Mouse (Mus musculus) frontal cortex, adult (tissue): ENCODE results near the gene Pccb.
A peak's percentile ranks its signal among the peaks of the same experiment; 100 is the strongest.

ENCODE experiments used
- ATAC-seq: cut with Nextera tagmentation; 2 replicates; pipeline ENCODE4 v1.9.2; 2017; ENCODE audit warnings: mild to moderate bottlenecking, moderate library complexity, mixed read lengths; ENCODE audit not compliant: low TSS enrichment

Gene Pccb

DNA sequence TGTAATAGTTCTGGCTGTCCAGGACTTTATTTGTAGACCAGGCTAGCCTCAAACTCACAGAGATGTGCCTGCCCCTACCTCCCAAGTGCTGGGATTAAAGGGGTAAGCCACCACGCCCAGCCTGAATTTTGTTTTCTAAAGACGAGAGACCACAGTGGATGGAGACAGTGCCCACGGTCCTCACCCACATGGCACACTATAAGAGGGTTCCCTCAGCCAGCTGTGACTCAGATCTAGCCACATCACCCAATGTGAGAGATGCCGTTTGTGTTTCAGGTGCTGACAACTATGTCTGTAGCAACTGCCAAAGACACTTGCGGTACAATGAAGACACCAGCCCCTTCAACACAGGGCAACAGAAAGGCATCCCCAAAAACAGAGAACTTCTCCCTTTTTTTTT is 47.7 kb downstream of the Pccb start:
- no peak for ATAC-seq

DNA sequence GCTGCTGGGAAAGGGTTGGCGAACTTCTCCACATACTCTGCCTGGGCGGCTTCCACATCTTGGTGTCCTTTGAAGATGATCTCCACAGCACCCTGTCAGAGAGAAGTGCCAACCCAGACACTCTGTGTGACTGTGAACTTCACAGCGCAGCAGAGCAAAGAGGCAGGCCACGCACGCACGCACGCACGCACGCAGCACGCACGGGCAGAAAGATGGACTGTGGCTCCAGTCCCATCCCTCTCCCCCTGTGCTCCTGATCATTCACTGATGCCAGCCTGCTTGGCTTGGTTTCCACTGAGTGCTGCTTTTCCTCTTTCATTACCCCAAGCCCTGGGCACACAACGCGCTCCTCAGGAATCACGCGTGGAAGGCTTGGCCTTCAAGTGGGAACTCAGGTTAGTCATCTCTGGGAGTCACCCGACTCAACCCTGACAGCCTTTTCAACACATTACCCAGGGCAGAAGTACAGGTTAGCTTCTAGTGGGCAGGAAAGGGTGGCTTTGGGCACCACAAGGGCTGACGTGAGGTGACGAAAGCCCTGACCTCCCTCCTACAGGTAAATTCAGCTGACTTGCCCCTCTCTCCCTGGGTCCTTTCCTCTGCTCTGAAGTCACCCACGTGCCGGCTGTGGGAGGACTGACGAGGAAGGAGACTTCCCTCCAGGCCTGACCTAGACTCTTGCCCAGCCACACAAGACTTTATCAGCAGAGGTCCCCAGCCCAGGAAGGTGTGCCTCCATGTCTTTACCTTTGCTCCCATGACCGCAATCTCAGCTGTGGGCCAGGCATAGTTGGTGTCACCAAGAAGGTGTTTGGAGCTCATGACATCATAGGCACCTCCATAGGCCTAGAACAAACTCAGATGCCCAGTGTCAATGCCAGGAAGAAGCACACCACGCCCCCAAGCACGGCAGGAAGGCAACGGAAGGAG is 50.1 kb downstream of the Pccb start:
- ATAC-seq = no peak

DNA sequence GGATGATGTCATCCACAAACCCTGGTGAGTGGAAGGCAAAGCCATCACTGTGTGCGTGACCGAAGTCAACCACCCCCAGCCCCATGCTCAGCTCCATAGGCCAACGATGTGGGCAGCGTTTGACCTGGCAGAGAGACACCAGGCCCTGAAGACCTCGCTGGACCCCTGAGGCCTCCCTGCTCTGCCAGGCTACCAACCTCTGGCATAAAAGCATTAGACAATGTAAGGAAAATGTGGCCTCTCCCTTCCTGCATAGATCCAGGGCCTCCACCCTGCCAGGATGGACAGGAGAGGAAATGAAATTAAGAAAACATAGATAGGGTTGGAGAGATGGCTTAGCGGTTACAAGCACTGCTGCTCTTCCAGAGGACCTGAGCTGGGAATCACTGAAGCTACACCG is 51.9 kb downstream of the Pccb start:
- no peak for ATAC-seq

DNA sequence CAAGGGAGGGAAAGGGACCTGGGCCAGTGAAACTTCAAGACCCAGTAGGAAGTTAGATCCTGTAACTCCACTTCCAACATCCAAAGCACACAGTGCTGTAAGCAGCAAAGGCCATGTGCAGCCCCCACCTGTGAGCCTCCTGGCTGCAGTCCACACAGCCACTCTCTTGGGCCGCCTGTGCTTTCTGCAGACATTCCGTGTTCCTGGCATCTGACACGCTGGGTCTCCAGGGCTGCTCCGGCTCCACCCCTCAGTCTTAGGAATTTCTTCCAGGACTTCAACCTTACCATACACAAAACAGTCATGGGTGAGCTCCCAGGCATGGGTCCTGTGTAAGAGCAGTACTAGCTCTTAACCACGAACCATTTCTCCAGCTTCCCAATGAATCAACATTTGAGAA is 55.4 kb downstream of the Pccb start:
- no peak for ATAC-seq

DNA sequence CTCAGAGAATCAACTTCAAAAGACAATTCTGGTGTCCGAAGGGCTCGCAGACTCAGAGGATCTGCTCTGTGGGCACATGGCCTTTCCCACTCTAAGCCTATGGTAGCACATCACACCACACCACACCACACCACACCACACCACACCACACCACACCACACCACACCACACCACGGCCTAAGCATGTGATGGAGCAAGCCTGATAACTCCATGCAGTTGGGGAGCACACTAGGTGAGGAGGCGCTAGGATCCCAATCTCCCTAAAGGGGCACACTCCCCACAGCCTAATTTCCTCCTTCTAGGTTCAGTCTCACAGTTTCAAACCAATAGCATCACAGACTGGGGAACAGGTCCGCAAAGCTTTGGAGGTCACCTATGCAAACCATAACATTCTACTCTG is 56.0 kb downstream of the Pccb start:
- ATAC-seq = no peak

DNA sequence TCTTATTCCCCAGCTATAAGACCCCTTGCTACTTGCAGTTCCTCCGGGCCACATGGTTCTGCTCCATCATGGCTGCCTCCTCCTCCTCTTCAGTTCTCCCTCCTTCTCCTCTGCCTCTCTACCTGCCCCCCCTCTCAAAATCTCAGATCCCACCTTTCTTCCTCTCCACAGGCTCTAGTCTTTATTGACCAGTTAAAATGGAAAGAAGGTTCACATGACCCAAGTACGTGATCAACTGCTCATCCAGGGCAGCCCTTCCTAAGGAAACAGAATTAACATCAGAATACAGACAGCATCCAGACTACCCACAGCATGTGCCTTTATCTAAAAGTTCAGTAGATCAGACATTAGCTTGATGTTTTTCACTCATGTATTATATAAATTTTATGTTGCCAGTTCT is 65.2 kb downstream of the Pccb start:
- ATAC-seq = no peak

DNA sequence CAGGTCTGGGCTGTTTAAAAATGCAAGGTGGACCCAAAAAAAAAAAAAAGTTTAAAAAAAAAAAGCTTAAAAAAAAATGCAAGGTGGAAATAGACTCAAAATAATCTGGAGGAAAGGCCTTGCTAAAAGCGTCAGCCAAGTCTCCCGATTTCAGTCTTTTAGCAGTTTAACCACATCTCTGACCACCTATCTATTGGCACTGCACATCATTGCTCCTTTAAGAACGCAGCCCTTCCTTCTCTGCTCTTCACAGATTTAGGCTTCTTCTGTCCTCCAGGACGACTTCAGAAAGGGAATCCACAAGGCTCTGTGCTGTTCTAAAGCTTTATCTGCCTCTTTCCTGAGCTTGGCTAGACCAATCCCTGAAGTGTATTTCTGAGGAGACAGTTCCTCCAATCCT is 70.6 kb downstream of the Pccb start:
- ATAC-seq = peak; percentile 34; the same call in 1 of the 2 replicates

DNA sequence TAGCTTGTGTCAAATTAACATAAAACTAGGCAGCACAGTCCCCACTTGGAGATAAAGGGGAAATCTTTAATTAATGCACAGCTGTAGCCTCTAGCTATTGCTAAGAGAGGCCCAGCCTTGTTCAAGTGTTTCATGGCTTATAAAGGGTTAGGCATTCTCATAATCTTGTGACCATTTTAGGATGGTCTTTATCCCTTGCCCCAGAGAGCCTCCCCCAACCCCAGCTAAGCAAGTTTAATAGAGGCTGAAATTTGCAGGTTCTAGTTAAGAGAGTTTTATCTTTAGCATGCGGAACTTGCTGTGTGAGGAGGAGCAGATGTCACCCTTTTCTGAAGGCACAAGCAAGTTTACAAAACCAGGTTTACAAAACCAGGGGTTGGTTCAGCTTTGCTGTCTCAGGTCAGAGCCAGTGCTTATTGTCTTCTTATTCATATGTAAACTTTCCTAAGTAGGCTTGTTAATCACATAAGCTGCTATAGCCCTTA is 71.2 kb downstream of the Pccb start:
- ATAC-seq = no peak

DNA sequence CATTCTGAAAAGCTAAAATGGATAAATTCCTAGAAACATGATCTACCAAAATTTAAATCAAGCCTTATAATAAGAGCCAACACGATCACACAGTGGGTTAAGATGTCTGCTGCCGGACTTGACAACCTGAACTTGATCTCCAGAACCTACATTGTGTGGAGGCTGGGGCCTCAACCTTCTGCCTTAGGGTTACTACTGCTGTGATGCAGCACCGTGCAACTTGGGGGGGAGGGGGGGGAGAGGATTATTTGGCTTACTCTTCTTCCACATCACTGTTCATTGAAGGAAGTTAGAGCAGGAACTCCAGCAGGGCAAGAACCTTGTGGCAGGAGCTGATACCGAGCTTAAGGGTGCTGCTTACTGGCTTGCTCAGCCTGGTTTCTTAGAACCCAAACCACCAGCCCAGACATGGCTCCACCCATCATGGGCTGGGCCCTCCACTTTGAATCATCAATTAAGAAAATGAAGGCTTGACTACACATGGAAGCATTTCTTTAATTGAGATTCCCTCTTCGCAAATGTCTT is 71.7 kb downstream of the Pccb start:
- no peak for ATAC-seq

DNA sequence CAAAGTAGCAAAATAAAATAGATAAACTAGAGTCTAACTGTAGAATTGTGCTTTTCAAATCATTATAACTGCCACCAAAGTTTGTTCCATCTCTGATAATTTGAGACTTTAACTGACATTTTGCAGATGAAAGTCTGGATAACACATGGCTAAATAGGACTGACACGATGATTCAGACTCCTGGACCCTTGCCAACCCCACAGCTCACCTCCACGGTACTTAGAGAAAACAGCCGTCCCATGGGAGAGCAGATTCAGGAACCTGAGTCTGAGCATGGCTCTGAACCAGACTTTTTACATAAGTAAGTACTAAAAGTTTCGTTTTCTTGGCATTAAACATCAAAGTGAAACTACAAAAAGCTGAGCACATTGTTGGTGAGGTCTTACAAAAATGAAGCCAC is 83.2 kb downstream of the Pccb start:
- ATAC-seq = peak; percentile 31; the same call in 1 of the 2 replicates

DNA sequence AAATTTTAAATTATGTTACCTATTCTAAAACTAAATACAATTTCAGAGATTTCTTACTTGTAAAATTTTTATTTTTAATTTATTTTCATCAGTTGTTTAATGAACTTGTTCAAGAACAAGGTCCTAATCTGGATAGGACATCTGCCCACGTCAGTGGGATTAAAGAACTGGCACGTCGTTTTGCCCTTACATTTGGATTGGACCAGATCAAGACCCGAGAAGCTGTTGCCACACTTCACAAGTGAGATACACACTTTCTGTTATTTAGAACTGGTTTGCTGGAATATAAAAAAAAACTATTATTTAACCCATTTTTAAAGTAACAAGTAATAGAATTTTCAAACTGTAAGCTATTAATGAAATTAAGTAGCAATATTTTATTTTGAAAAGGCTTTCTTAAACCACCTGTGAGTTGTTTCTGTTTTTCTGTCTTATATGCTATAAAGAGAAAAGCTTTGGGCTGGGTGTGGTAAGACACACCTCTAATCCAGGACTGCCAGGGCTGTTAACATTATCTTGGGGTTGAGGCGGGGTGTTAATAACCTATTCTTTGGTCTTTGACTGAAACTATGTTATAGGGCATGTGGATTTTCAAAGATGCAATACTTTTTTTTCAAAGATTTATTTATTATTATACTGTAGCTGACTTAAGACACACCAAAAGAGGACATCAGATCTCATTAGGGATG is 89.9 kb downstream of the Pccb start:
- no peak for ATAC-seq

DNA sequence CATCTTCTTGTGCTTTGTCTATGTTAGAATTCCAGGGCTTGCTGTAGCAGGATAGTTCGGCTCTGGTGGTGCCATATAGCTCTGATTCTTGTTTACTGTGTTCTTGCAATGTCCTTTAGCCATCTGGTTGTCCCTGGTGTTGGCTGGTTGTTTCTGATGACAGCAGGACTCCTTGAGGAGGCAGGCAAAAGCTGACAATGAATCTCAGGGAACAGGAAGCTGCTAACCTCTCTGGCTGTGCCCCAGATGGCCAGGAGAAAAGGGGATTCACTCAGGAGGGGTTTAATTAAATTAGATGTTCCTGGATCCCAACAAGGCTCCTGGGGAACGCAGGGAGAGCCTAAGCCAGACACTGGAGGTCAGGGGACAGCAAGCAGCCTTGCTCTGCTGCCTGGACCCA is 92.7 kb downstream of the Pccb start:
- no peak for ATAC-seq
